Mouse (Mus musculus): ENCODE measurements around the gene Erh.

Gene Erh

DNA sequence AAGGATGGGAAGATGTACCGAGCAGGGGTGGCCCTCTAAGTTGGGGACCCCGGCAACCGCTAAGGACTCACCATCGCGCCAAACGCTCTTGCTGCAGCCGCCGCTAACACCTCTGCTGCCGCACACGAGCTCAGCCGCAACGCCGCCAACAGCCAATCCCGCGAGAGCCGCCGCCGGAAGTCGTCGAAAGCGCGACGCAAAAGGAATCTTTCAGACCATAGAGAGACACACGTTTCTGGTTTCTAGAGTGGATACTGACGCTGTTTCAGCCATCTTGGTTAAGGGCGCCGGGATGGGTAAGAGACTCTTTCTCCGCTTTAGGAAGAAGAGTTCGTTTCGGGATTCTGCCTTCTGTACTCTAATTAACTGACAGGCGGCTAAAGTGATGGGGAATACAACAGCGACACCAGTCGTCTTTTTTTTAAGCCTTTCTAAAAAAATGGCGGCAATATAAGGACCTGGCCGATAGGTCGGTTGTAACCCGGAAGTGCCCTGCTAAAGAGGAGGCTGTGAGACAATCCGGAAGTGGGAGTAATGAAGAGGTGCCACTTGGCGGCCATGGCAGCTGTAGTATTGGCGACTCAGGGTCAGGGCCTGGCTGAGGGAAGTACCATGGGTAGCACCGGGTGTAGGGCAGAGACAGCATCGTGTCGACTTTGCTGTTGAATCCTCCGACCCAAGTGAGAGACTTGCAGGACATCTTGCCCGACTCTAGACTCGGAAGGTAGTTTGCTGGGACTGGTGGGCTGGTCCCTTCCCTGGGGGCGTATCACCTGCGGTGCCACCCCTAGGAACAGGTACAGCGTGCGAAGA lies at the start of gene Erh, which contains the start of gene Slc39a9:
TSS of gene Erh (minus strand) at position 649 of the 813 bp plus-strand sequence.
TSS of gene Slc39a9 (plus strand) at position 191 of the 813 bp plus-strand sequence.
- DNase-seq (ENCODE audit: low read depth, low spot score), result peak; percentile 98

- DNase-seq (ENCODE audit: low read depth, low spot score), result no peak
Observed at GRCm38 (mm10) chr12:80693700-80694099, 49.6 kb upstream of the Erh start.

GRCm38 (mm10) chr12:80692269-80692972 lies 48.3 kb upstream of the Erh start, which contains the start of gene Plekhd1:
Gene Plekhd1, plus strand, starts transcription at chr12:80692591.
- peak; percentile 66 for DNase-seq (ENCODE audit: low read depth, low spot score)

GRCm38 (mm10) chr12:80691671-80692091 lies 47.5 kb upstream of the Erh start:
- no peak for DNase-seq (ENCODE audit: low read depth, low spot score)

GRCm38 (mm10) chr12:80689696-80690095 lies 45.6 kb upstream of the Erh start:
- DNase-seq (ENCODE audit: low read depth, low spot score), result peak; percentile 27

GRCm38 (mm10) chr12:80687788-80688211 lies 43.7 kb upstream of the Erh start:
- DNase-seq (ENCODE audit: low read depth, low spot score), result no peak

GRCm38 (mm10) chr12:80684316-80684715 lies 40.2 kb upstream of the Erh start:
- no peak for DNase-seq (ENCODE audit: low read depth, low spot score)

DNA sequence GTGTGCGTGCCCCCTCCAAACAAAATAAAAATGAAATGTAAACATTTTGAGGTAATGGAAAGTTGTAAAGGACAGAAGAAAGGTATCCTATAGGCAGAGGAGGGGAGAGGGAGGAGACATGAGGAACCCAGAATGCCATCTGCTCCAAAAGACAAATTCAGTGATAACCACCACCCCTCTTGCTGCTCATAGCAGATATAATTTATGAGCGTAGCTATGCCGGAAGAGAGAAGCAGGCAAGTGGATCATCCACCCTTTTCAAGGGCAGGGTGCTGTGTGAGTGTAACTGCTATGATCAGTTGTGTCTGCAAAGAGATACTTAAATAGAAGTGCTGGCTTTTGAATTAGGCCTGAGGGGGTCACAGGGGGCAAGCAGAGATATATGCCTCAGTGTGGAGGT lies 39.4 kb upstream of the Erh start:
- DNase-seq (ENCODE audit: low read depth, low spot score), result no peak

GRCm38 (mm10) chr12:80681340-80681739 lies 37.2 kb upstream of the Erh start:
- DNase-seq (ENCODE audit: low read depth, low spot score), result peak; percentile 46

DNA sequence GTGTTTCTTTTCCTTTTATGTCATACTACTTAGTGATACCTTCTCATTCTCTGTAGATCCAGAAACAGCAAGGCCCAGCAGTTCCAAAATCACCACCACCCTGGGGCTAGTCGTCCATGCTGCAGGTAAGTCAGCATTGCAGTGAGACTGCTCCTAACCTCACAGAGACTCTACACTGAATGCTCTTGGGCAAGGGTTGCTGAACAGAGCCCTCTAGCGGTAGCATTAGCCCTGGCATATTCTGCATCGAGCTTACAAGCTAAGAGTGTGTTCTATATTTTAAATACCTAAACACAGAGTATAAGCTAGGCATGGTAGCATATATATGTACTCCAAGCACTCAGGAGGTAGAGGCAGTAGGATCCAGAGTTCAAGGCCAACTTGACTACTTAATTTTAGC lies 29.0 kb upstream of the Erh start:
- peak; percentile 64 for DNase-seq (ENCODE audit: low read depth, low spot score)

GRCm38 (mm10) chr12:80668391-80668790 lies 24.2 kb upstream of the Erh start:
- no peak for DNase-seq (ENCODE audit: low read depth, low spot score)

DNA sequence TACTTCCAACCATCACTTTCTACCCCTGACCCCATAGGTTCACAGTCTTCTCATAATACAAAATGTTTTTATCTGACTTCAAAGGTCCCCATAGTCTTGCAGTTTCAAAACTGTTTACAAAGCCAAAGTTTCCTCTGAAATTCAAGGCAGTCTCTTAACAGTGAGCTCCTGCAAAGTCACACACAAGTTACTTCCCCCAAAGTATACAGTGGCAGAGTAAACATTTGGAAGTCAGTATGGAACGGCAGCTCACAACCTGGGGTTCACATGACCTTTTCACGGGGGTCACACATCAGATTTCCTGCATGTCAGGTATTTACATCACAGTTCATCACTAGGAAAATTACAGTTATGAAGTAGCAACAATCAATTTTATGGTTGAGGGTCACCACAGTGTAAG lies 19.8 kb upstream of the Erh start:
- DNase-seq (ENCODE audit: low read depth, low spot score), result no peak

GRCm38 (mm10) chr12:80662322-80662721 lies 18.2 kb upstream of the Erh start:
- DNase-seq (ENCODE audit: low read depth, low spot score), result no peak

DNA sequence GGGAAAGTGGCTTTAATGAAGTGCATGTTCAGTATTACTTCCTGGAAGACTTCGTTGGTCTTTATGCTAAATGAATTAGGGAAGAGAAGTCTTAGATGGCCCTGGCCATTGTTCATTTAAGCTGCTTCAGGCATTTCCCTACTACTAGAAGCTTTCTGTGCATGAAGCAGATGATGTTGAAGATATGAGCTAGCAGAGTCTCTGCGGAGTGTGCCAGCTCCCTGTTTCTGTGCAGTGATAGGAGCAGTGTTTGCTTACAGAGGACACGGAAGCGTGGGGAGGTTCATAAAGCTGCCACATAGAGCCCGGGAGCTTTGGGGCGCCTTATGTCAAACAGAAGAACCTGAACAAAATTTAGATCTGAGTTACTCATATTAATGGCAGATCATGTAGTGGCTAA lies 14.5 kb upstream of the Erh start:
- DNase-seq (ENCODE audit: low read depth, low spot score), result no peak

GRCm38 (mm10) chr12:80654659-80655025 lies 10.5 kb upstream of the Erh start:
- DNase-seq (ENCODE audit: low read depth, low spot score), result no peak

GRCm38 (mm10) chr12:80653951-80654658 lies 10.0 kb upstream of the Erh start:
- no peak for DNase-seq (ENCODE audit: low read depth, low spot score)

- no peak for DNase-seq (ENCODE audit: low read depth, low spot score)
Observed at GRCm38 (mm10) chr12:80646377-80646776, 2.2 kb upstream of the Erh start.

- no peak for DNase-seq (ENCODE audit: low read depth, low spot score)
Observed at GRCm38 (mm10) chr12:80644506-80644868, 346 bp upstream of the Erh start.

GRCm38 (mm10) chr12:80642725-80643692 lies 1.1 kb downstream of the Erh start:
- peak; percentile 94 for DNase-seq (ENCODE audit: low read depth, low spot score)

GRCm38 (mm10) chr12:80631790-80632189 lies 12.4 kb downstream of the Erh start:
- DNase-seq (ENCODE audit: low read depth, low spot score), result no peak

GRCm38 (mm10) chr12:80620501-80620900 lies 23.6 kb downstream of the Erh start:
- no peak for DNase-seq (ENCODE audit: low read depth, low spot score)

All from R1 (cell line).